Mouse (Mus musculus): ENCODE data around the gene Barhl1. TPM values are rescaled to one million over a fixed set of nuclear protein-coding genes. Genes with fewer than 3 reads are reported as not detected.

Gene Barhl1
- polyA plus RNA-seq, 1 experiment from 2014 or later = not detected

GRCm38 (mm10) chr2:28882826-28883485 lies 33.5 kb downstream of the Barhl1 start:
- no peak for ATAC-seq
- DNase-seq = no peak
- 81% methylated on average over 6 of the region's 6 CpGs for WGBS (ENCODE audit: insufficient replicate concordance)
- no peak overlapping the region for H3K4me2 ChIP-seq (ENCODE audit: low read depth, low read length)
- no peak for TF ChIP-seq CTCF (IDR thresholded peaks at IDR 0.05; ENCODE audit: low read depth)
- TF ChIP-seq EP300 (IDR thresholded peaks at IDR 0.05; ENCODE audit: low read depth) = no peak
- H3K27me3 ChIP-seq (ENCODE audit: insufficient read depth, low read length) = no peaks in the 10 kb centered on the region
- H3K9ac ChIP-seq (replicated peaks) = no peak overlapping the region
- H3K9me3 ChIP-seq (ENCODE audit: low read length) = no peaks in the 10 kb centered on the region
- no peak overlapping the region for H3K27ac ChIP-seq (ENCODE audit: low read depth)
- no peaks in the 10 kb centered on the region for H3K4me1 ChIP-seq (ENCODE audit: insufficient read depth)
- H3K36me3 ChIP-seq (replicated peaks; ENCODE audit: insufficient read depth, low read length) = peaks cover 32% of the 10 kb centered on the region
- no peak overlapping the region for H3K4me3 ChIP-seq (ENCODE audit: low read depth, low read length)

GRCm38 (mm10) chr2:28882047-28882446 lies 34.4 kb downstream of the Barhl1 start:
- H3K4me3 ChIP-seq (ENCODE audit: low read depth, low read length) = no peak overlapping the region
- no peak overlapping the region for H3K4me2 ChIP-seq (ENCODE audit: low read depth, low read length)
- no peak overlapping the region for H3K9ac ChIP-seq (replicated peaks)
- H3K27me3 ChIP-seq (ENCODE audit: insufficient read depth, low read length) = no peaks in the 10 kb centered on the region
- no peak for TF ChIP-seq EP300 (IDR thresholded peaks at IDR 0.05; ENCODE audit: low read depth)
- TF ChIP-seq CTCF (IDR thresholded peaks at IDR 0.05; ENCODE audit: low read depth) = no peak
- no peak for ATAC-seq
- no peaks in the 10 kb centered on the region for H3K4me1 ChIP-seq (ENCODE audit: insufficient read depth)
- H3K9me3 ChIP-seq (ENCODE audit: low read length) = no peaks in the 10 kb centered on the region
- DNase-seq = no peak
- 87% methylated on average over 3 of the region's 3 CpGs for WGBS (ENCODE audit: insufficient replicate concordance)
- H3K27ac ChIP-seq (ENCODE audit: low read depth) = no peak overlapping the region
- peaks cover 31% of the 10 kb centered on the region for H3K36me3 ChIP-seq (replicated peaks; ENCODE audit: insufficient read depth, low read length)

- Histone ChIP-seq H3K4me1 (ENCODE audit: insufficient read depth) (no peaks in the 10 kb centered on the region), H3K4me2 (ENCODE audit: low read depth, low read length) (no peak overlapping the region), H3K27ac (ENCODE audit: low read depth) (no peak overlapping the region), H3K9ac (replicated peaks) (no peak overlapping the region), H3K9me3 (ENCODE audit: low read length) (no peaks in the 10 kb centered on the region), H3K36me3 (replicated peaks; ENCODE audit: insufficient read depth, low read length) (peaks cover 35% of the 10 kb centered on the region), H3K27me3 (ENCODE audit: insufficient read depth, low read length) (no peaks in the 10 kb centered on the region), H3K4me3 (ENCODE audit: low read depth, low read length) (no peak overlapping the region)
- ATAC-seq (no peak), DNase-seq (no peak)
- no peak for TF ChIP-seq EP300 (IDR thresholded peaks at IDR 0.05; ENCODE audit: low read depth)
- TF ChIP-seq CTCF (IDR thresholded peaks at IDR 0.05; ENCODE audit: low read depth) = no peak
- WGBS (ENCODE audit: insufficient replicate concordance) = 80% methylated on average over 3 of the region's 3 CpGs
These were observed 35.2 kb downstream of the Barhl1 start for GRCm38 (mm10) chr2:28881275-28881674.

GRCm38 (mm10) chr2:28875554-28875953 lies 40.9 kb downstream of the Barhl1 start:
- Histone ChIP-seq H3K27me3 (ENCODE audit: insufficient read depth, low read length) (no peaks in the 10 kb centered on the region), H3K4me3 (ENCODE audit: low read depth, low read length) (no peak overlapping the region), H3K4me2 (ENCODE audit: low read depth, low read length) (no peak overlapping the region), H3K9ac (replicated peaks) (no peak overlapping the region), H3K4me1 (ENCODE audit: insufficient read depth) (no peaks in the 10 kb centered on the region), H3K9me3 (ENCODE audit: low read length) (no peaks in the 10 kb centered on the region), H3K27ac (ENCODE audit: low read depth) (no peak overlapping the region), H3K36me3 (replicated peaks; ENCODE audit: insufficient read depth, low read length) (peaks cover 50% of the 10 kb centered on the region)
- ATAC-seq (no peak), DNase-seq (no peak)
- WGBS (ENCODE audit: insufficient replicate concordance) = 91% methylated on average over 11 of the region's 11 CpGs
- TF ChIP-seq CTCF (IDR thresholded peaks at IDR 0.05; ENCODE audit: low read depth) (no peak), EP300 (IDR thresholded peaks at IDR 0.05; ENCODE audit: low read depth) (no peak)

- Histone ChIP-seq H3K27me3 (ENCODE audit: insufficient read depth, low read length) (no peaks in the 10 kb centered on the region), H3K9me3 (ENCODE audit: low read length) (no peaks in the 10 kb centered on the region), H3K4me2 (ENCODE audit: low read depth, low read length) (no peak overlapping the region), H3K4me1 (ENCODE audit: insufficient read depth) (no peaks in the 10 kb centered on the region), H3K4me3 (ENCODE audit: low read depth, low read length) (no peak overlapping the region), H3K9ac (replicated peaks) (no peak overlapping the region), H3K27ac (ENCODE audit: low read depth) (no peak overlapping the region), H3K36me3 (replicated peaks; ENCODE audit: insufficient read depth, low read length) (peaks cover 28% of the 10 kb centered on the region)
- TF ChIP-seq CTCF (IDR thresholded peaks at IDR 0.05; ENCODE audit: low read depth) = no peak
- TF ChIP-seq EP300 (IDR thresholded peaks at IDR 0.05; ENCODE audit: low read depth) = no peak
- WGBS (ENCODE audit: insufficient replicate concordance) = 73% methylated on average over 7 of the region's 7 CpGs
- DNase-seq (no peak), ATAC-seq (no peak)
These were observed 49.0 kb downstream of the Barhl1 start for GRCm38 (mm10) chr2:28867495-28867894.

GRCm38 (mm10) chr2:28863857-28864256 lies 52.6 kb downstream of the Barhl1 start:
- H3K9me3 ChIP-seq (ENCODE audit: low read length) = no peaks in the 10 kb centered on the region
- H3K27me3 ChIP-seq (ENCODE audit: insufficient read depth, low read length) = no peaks in the 10 kb centered on the region
- H3K4me2 ChIP-seq (ENCODE audit: low read depth, low read length) = no peak overlapping the region
- H3K4me3 ChIP-seq (ENCODE audit: low read depth, low read length) = no peak overlapping the region
- DNase-seq = no peak
- H3K27ac ChIP-seq (ENCODE audit: low read depth) = no peak overlapping the region
- no peak overlapping the region for H3K9ac ChIP-seq (replicated peaks)
- TF ChIP-seq EP300 (IDR thresholded peaks at IDR 0.05; ENCODE audit: low read depth) (no peak), CTCF (IDR thresholded peaks at IDR 0.05; ENCODE audit: low read depth) (peak; percentile 40)
- peaks cover 55% of the 10 kb centered on the region for H3K36me3 ChIP-seq (replicated peaks; ENCODE audit: insufficient read depth, low read length)
- no peak for ATAC-seq
- H3K4me1 ChIP-seq (ENCODE audit: insufficient read depth) = no peaks in the 10 kb centered on the region
